Mouse (Mus musculus): ENCODE data around the gene Zfp13. TPM values are rescaled to one million over a fixed set of nuclear protein-coding genes. Genes with fewer than 3 reads are reported as not detected.

The Zfp13 gene
- polyA plus RNA-seq, 2 experiments: 16.2 to 27.6 TPM

- WGBS: 2% methylated on average over 8 of the region's 8 CpGs
- H3K27me3 ChIP-seq (ENCODE audit: control insufficient read depth, insufficient read depth, low read length): no peaks in the 10 kb centered on the region
- H3K9me3 ChIP-seq (ENCODE audit: control insufficient read depth, low read length): no peaks in the 10 kb centered on the region
- TF ChIP-seq POLR2A (IDR thresholded peaks at IDR 0.05; ENCODE audit: borderline replicate concordance, extremely low read depth, insufficient read depth, insufficient read length): no peak
- H3K27ac ChIP-seq (replicated peaks; ENCODE audit: low read depth, low read length): peak overlapping the region; percentile 91
- H3K4me3 ChIP-seq (replicated peaks; ENCODE audit: low read length): peak overlapping the region; percentile 67
- DNase-seq (ENCODE audit: low spot score) (no peak), ATAC-seq (ENCODE audit: low FRiP score, low read depth) (peak; percentile 79)
- H3K36me3 ChIP-seq (ENCODE audit: control insufficient read depth, insufficient read depth, low read length): peaks cover 19% of the 10 kb centered on the region
- H3K4me1 ChIP-seq (ENCODE audit: control insufficient read depth, insufficient read depth, low read length): peaks cover 13% of the 10 kb centered on the region; the same call in 1 of the 2 replicates
- peak overlapping the region; percentile 60 for H3K4me2 ChIP-seq (replicated peaks; ENCODE audit: low read depth, low read length, severe bottlenecking)
- peak overlapping the region; percentile 95 for H3K9ac ChIP-seq (ENCODE audit: low read depth, low read length, severe bottlenecking)
Observed at GRCm38 (mm10) chr17:23564368-23564715, 34.9 kb downstream of the Zfp13 start.

GRCm38 (mm10) chr17:23563595-23564367 is 35.5 kb downstream of the Zfp13 start, which contains the start of gene Zfp213:
TSS of gene Zfp213 (minus strand) at chr17:23564238.
- H3K4me1 ChIP-seq (ENCODE audit: control insufficient read depth, insufficient read depth, low read length): peaks cover 13% of the 10 kb centered on the region; the same call in 1 of the 2 replicates
- peak; percentile 96 for DNase-seq (ENCODE audit: low spot score)
- 1% methylated on average over 47 of the region's 59 CpGs for WGBS
- peak within 1 kb of the TSS; percentile 60 for H3K4me2 ChIP-seq (replicated peaks; ENCODE audit: low read depth, low read length, severe bottlenecking)
- no peaks in the 10 kb centered on the region for H3K27me3 ChIP-seq (ENCODE audit: control insufficient read depth, insufficient read depth, low read length)
- no peaks in the 10 kb centered on the region for H3K9me3 ChIP-seq (ENCODE audit: control insufficient read depth, low read length)
- peak within 1 kb of the TSS; percentile 95 for H3K9ac ChIP-seq (ENCODE audit: low read depth, low read length, severe bottlenecking)
- peak within 1 kb of the TSS; percentile 91 for H3K27ac ChIP-seq (replicated peaks; ENCODE audit: low read depth, low read length)
- TF ChIP-seq POLR2A (IDR thresholded peaks at IDR 0.05; ENCODE audit: borderline replicate concordance, extremely low read depth, insufficient read depth, insufficient read length): peak; percentile 94
- peaks cover 24% of the 10 kb centered on the region for H3K36me3 ChIP-seq (ENCODE audit: control insufficient read depth, insufficient read depth, low read length)
- H3K4me3 ChIP-seq (replicated peaks; ENCODE audit: low read length): peak within 1 kb of the TSS; percentile 67
- peak; percentile 97 for ATAC-seq (ENCODE audit: low FRiP score, low read depth)

- H3K9ac ChIP-seq (ENCODE audit: low read depth, low read length, severe bottlenecking): no peak overlapping the region
- peaks cover 6% of the 10 kb centered on the region; the same call in 1 of the 2 replicates for H3K4me1 ChIP-seq (ENCODE audit: control insufficient read depth, insufficient read depth, low read length)
- TF ChIP-seq POLR2A (IDR thresholded peaks at IDR 0.05; ENCODE audit: borderline replicate concordance, extremely low read depth, insufficient read depth, insufficient read length): no peak
- ATAC-seq (ENCODE audit: low FRiP score, low read depth) (no peak), DNase-seq (ENCODE audit: low spot score) (no peak)
- no peak overlapping the region for H3K4me3 ChIP-seq (replicated peaks; ENCODE audit: low read length)
- peaks cover 56% of the 10 kb centered on the region for H3K36me3 ChIP-seq (ENCODE audit: control insufficient read depth, insufficient read depth, low read length)
- WGBS: 69% methylated on average over 11 of the region's 11 CpGs
- H3K4me2 ChIP-seq (replicated peaks; ENCODE audit: low read depth, low read length, severe bottlenecking): no peak overlapping the region
- no peak overlapping the region for H3K27ac ChIP-seq (replicated peaks; ENCODE audit: low read depth, low read length)
- H3K9me3 ChIP-seq (ENCODE audit: control insufficient read depth, low read length): no peaks in the 10 kb centered on the region
- H3K27me3 ChIP-seq (ENCODE audit: control insufficient read depth, insufficient read depth, low read length): no peaks in the 10 kb centered on the region
Observed at GRCm38 (mm10) chr17:23559767-23560166, 39.5 kb downstream of the Zfp13 start.

- Histone ChIP-seq H3K9ac (ENCODE audit: low read depth, low read length, severe bottlenecking) (no peak overlapping the region), H3K4me1 (ENCODE audit: control insufficient read depth, insufficient read depth, low read length) (0 out of 2 replicates have a peak, but pooled peaks cover 7% of the 10 kb centered on the region), H3K4me2 (replicated peaks; ENCODE audit: low read depth, low read length, severe bottlenecking) (no peak overlapping the region), H3K27me3 (ENCODE audit: control insufficient read depth, insufficient read depth, low read length) (no peaks in the 10 kb centered on the region), H3K4me3 (replicated peaks; ENCODE audit: low read length) (no peak overlapping the region), H3K9me3 (ENCODE audit: control insufficient read depth, low read length) (no peaks in the 10 kb centered on the region), H3K36me3 (ENCODE audit: control insufficient read depth, insufficient read depth, low read length) (peaks cover 50% of the 10 kb centered on the region), H3K27ac (replicated peaks; ENCODE audit: low read depth, low read length) (no peak overlapping the region)
- no peak for ATAC-seq (ENCODE audit: low FRiP score, low read depth)
- WGBS: 74% methylated on average over 7 of the region's 7 CpGs
- DNase-seq (ENCODE audit: low spot score): no peak
- no peak for TF ChIP-seq POLR2A (IDR thresholded peaks at IDR 0.05; ENCODE audit: borderline replicate concordance, extremely low read depth, insufficient read depth, insufficient read length)
Observed at GRCm38 (mm10) chr17:23555243-23555916, 43.9 kb downstream of the Zfp13 start.

- Histone ChIP-seq H3K27ac (replicated peaks; ENCODE audit: low read depth, low read length) (no peak overlapping the region), H3K9ac (ENCODE audit: low read depth, low read length, severe bottlenecking) (no peak overlapping the region), H3K9me3 (ENCODE audit: control insufficient read depth, low read length) (no peaks in the 10 kb centered on the region), H3K4me3 (replicated peaks; ENCODE audit: low read length) (no peak overlapping the region), H3K27me3 (ENCODE audit: control insufficient read depth, insufficient read depth, low read length) (no peaks in the 10 kb centered on the region), H3K4me1 (ENCODE audit: control insufficient read depth, insufficient read depth, low read length) (0 out of 2 replicates have a peak, but pooled peaks cover 8% of the 10 kb centered on the region), H3K4me2 (replicated peaks; ENCODE audit: low read depth, low read length, severe bottlenecking) (no peak overlapping the region), H3K36me3 (ENCODE audit: control insufficient read depth, insufficient read depth, low read length) (peaks cover 42% of the 10 kb centered on the region)
- DNase-seq (ENCODE audit: low spot score): no peak
- no peak for ATAC-seq (ENCODE audit: low FRiP score, low read depth)
- no peak for TF ChIP-seq POLR2A (IDR thresholded peaks at IDR 0.05; ENCODE audit: borderline replicate concordance, extremely low read depth, insufficient read depth, insufficient read length)
Observed at GRCm38 (mm10) chr17:23554321-23554720, 45.0 kb downstream of the Zfp13 start.

Data from limb, embryonic 14.5 days (tissue).